Mouse (Mus musculus) midbrain, embryonic 12.5 days (tissue): ENCODE data around the gene Nr2f6. TPM values are rescaled to one million over a fixed set of nuclear protein-coding genes. Genes with fewer than 3 reads are reported as not detected.

Experiments used
- ATAC-seq: fragments of 200-750 bp; cut with Nextera tagmentation; 2 replicates; pipeline ENCODE4 v1.8.0; 2017; ENCODE audit warnings: low read depth, moderate TSS enrichment, moderate library complexity; ENCODE audit not compliant: low FRiP score
- H3K27ac ChIP-seq: fragments of 300-500 bp; sonication (generic); replicated peaks from 2 replicates; pipeline ENCODE4 v1.5.1; 2016; ENCODE audit warnings: mild to moderate bottlenecking
- H3K27me3 ChIP-seq: fragments of 300-500 bp; sonication (generic); 2 replicates; pipeline ENCODE4 v1.6.1; 2016; ENCODE audit warnings: mild to moderate bottlenecking
- H3K36me3 ChIP-seq: fragments of 300-500 bp; sonication (generic); 2 replicates; pipeline ENCODE4 v1.6.1; 2016
- H3K4me1 ChIP-seq: fragments of 300-500 bp; sonication (generic); 2 replicates; pipeline ENCODE4 v1.6.1; 2016
- H3K4me2 ChIP-seq: fragments of 300-500 bp; sonication (generic); replicated peaks from 2 replicates; pipeline ENCODE4 v1.6.1; 2016; ENCODE audit warnings: mild to moderate bottlenecking, moderate library complexity
- H3K4me3 ChIP-seq: fragments of 300-500 bp; sonication (generic); 2 replicates; pipeline ENCODE4 v1.5.1; 2016; ENCODE audit warnings: mild to moderate bottlenecking
- H3K9ac ChIP-seq: fragments of 300-500 bp; sonication (generic); replicated peaks from 2 replicates; pipeline ENCODE4 v1.6.1; 2016; ENCODE audit warnings: mild to moderate bottlenecking, moderate library complexity
- H3K9me3 ChIP-seq: fragments of 300-500 bp; sonication (generic); 2 replicates; pipeline ENCODE4 v1.6.1; 2016; ENCODE audit warnings: mild to moderate bottlenecking
- WGBS: fragments of 180-500 bp; shearing (Covaris S2); methylation state at CpG from one replicate; pipeline ENCODE4 v1.1.7; 2016; 5-methylcytosine and 5-hydroxymethylcytosine counted together
- polyA plus RNA-seq: library from polyadenylated mRNA; unstranded; fragments of >200 nt; fragmentation: Nextera tagmentation; extraction: Ambion mirVana; gene quantifications from 2 replicates; pipeline ENCODE4 v1.2.1, GENCODE M21; 2016

The Nr2f6 gene
- polyA plus RNA-seq, 1 experiment from 2014 or later: 58.5 TPM

DNA sequence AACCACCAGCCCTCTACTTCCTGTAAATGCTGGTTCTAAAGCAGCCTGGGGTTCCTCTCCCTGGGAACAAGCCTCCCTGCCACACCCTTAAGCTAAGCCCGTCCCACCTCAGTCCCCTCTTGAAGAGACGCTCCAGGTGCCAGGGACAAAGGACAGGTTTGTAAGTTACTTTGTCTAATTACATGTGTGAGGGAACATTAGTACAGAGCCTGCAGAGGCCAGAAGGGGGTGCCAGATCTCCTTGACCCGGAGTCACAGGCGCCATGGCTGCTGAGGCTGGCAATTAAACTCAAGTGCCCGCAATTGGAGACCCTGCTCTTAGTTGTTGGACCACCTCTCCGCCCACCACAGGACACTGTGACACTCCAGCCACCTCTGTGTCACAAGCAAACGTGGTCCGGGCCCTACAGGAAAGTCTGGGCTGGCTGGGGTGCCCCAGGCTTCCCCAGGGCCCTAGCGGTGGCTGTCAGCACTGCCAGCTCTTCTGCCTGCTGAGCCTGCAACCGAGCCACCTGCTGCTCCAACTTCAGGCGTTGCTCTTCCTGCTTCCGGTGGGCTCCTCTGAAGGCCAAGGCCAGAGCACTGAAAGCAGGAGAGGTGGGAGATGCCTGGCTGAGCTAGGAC is 3.6 kb upstream of the Nr2f6 start:
- 72% methylated on average over 12 of the region's 12 CpGs for WGBS
- Histone ChIP-seq H3K4me2 (no peak overlapping the region), H3K36me3 (no peaks in the 10 kb centered on the region), H3K4me1 (peaks cover 29% of the 10 kb centered on the region), H3K4me3 (no peak overlapping the region), H3K27me3 (peaks cover 6% of the 10 kb centered on the region; the same call in 1 of the 2 replicates), H3K9me3 (no peaks in the 10 kb centered on the region), H3K9ac (no peak overlapping the region), H3K27ac (no peak overlapping the region)
- ATAC-seq: no peak

DNA sequence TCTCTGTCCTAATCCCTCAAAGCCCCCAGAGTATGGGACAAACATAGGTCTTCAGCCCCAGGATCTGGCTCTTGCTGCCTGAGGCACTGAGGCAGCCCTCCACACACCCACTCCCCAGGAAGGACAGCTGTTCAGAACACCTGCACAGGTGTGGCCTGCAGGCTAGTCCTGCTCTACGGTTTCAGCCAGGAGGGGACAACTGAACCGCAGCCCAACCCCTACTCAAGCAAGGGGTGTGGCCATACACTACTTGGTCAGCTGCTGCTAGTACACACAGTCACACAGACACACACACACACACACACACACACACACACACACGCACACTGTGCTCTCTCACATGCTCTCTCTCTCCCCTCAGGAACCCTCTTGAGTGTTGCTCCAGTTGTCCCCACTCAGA is 2.1 kb upstream of the Nr2f6 start:
- Histone ChIP-seq H3K9me3 (no peaks in the 10 kb centered on the region), H3K4me1 (peaks cover 44% of the 10 kb centered on the region), H3K4me2 (no peak overlapping the region), H3K9ac (no peak overlapping the region), H3K27me3 (peaks cover 6% of the 10 kb centered on the region; the same call in 1 of the 2 replicates), H3K27ac (no peak overlapping the region), H3K36me3 (no peaks in the 10 kb centered on the region), H3K4me3 (no peak overlapping the region)
- ATAC-seq: no peak
- 42% methylated on average over 3 of the region's 3 CpGs for WGBS

DNA sequence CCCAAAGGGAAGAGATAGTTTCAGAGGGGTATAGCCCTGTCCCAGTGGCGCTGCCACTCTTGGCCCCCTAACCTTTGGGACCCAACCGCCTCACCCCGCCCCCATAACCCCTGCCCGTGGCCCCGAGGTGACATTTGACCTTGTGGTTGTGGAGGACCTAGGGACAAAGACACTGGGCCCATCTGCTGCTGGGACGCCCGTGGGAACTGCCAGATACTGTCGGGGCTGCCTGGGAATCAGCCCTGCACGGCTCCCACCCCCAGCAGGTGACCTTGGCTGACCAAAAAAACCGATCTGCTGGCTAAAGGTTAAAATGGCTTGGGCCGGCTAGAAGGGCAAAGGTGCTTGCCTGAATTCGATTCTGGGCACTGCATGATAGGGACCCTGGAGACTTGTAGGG is 1.6 kb upstream of the Nr2f6 start:
- Histone ChIP-seq H3K4me2 (no peak overlapping the region), H3K9ac (no peak overlapping the region), H3K27ac (peak overlapping the region; percentile 92), H3K9me3 (no peaks in the 10 kb centered on the region), H3K4me3 (no peak overlapping the region), H3K4me1 (peaks cover 47% of the 10 kb centered on the region), H3K36me3 (no peaks in the 10 kb centered on the region), H3K27me3 (peaks cover 6% of the 10 kb centered on the region; the same call in 1 of the 2 replicates)
- no peak for ATAC-seq
- WGBS: 9% methylated on average over 12 of the region's 12 CpGs

DNA sequence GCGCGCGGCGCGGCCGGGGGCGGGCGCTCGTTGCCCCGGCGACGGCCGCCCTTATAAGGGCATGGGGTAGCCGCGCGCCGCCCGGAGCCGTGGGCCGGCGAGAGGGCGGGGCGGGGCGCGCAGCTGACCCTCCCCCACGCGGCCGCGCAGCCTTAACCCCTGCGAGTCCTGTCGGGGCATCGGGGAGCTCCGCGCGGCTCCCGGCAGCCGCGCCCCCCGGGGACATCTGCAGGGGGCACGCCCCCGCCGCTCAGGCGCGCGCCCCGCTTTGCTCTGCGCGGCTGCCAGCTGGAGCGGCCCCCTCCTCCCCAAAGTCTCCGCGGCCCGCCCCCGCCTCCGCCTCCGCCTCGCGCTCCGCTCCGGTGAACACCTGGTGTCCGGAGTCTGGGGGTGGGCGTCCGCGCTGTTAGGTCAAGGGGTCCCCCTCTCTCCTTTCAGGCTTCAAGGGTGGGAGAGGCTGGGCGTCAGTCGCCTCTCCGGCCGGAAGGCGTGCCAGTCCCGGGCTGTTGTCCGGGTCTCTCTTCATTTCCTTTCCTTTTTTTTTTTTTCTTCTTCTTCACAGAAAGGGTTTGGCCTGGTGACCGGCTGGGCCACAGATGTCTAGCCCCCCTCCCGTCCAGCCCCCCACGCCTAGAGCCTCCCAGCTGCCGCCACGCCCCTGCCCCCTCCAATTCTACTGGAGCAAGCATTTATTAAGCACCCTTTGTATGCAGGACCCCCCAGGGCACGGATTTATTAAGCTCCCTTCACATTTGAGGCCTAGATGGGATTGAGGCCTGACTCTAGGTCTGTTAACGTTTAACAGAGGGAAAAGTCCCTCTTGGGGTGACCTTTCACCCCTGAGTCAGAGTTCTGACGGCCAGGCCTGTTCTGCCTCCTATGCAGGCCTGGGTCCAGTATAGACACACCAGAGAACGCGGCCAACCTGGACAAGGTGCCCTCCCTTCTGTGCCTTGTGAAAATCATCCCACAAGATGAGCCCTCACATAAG is 506 bp upstream of the Nr2f6 start:
- peaks cover 47% of the 10 kb centered on the region for H3K4me1 ChIP-seq
- H3K36me3 ChIP-seq: peaks cover 4% of the 10 kb centered on the region; the same call in 1 of the 2 replicates
- H3K4me2 ChIP-seq: peak overlapping the region; percentile 98
- ATAC-seq: peak; percentile 89
- H3K4me3 ChIP-seq: peak overlapping the region; percentile 84
- no peaks in the 10 kb centered on the region for H3K9me3 ChIP-seq
- peaks cover 12% of the 10 kb centered on the region for H3K27me3 ChIP-seq
- WGBS: under 1% methylated on average over 69 of the region's 80 CpGs
- peak overlapping the region; percentile 87 for H3K9ac ChIP-seq
- peak overlapping the region; percentile 92 for H3K27ac ChIP-seq

DNA sequence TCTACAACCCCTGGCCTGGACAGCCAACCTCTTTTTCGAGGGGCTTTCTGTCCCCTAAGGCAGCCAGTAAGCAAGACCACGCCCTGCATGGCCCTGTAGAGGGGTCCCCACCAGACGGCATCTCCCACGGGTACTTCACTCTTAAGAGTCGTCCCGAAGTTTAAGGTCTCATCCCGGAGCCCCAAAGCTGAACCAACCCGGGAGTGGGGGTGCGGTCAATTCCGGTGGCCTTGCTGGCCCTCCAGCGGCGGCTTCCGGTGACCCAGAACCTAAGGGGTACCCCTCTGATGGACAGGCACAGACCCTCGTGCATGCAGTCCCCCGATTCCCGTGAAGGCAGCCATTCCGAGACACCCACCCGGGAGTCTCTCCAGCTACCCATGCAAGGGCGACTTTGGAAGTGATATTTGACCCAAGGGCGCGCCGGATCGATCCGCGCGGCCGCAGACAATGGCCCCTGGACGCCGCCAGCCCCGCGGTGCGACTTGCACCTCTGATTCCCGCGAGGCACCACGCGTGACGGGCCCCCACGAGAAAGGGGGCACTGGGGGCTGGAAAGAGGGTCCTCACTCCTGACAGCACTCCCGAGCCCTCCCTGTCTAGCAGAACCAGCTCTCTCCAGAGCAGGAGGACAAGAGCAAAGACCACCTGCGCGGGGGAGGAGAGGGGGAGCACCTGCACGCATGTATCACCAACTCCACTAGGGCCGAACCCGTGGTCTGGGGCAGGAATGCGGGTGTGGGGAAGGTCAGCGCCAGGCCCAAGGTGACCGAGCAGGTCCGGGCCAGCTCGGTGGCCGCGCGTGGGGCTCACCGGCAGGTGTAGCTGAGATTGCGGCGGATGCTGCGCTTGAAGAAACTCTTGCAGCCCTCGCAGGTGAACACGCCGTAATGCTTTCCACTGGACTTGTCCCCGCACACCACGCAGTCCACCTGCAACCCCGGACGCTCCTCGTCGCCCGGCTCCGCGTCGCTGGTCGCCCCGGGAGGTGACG is 1.3 kb downstream of the Nr2f6 start:
- Histone ChIP-seq H3K4me1 (peaks cover 64% of the 10 kb centered on the region), H3K36me3 (peaks cover 7% of the 10 kb centered on the region), H3K27ac (peak overlapping the region; percentile 92), H3K9me3 (no peaks in the 10 kb centered on the region), H3K27me3 (peaks cover 24% of the 10 kb centered on the region), H3K4me3 (peak overlapping the region; percentile 84), H3K4me2 (peak overlapping the region; percentile 98), H3K9ac (peak overlapping the region; percentile 87)
- 1% methylated on average over 72 of the region's 72 CpGs for WGBS
- no peak for ATAC-seq

DNA sequence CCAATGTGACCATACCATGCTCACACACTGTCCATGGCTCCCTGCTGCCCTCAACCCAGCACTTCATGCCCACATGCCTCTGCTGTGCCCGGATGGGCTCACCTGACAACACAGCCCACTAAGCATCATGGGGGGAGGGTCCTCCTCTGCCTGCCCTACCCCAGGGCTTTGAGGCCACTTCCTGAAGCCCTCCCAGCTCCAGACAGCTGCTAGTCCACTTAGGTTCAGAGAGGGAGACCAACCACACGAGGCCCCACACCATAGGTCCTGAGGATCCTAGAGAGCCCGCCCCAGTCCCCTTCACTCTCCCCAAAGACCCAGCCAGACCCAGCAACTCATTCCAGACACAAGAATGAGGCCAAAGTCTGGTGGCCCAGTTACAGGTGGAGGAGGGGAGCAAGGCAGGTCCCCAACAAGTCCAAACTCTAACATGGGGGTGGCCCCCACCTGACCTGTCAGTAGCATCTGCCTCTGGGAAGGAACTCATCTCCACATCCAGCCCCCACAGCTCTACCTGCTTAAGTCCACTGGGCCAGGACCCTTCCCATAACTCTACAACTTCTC is 2.2 kb downstream of the Nr2f6 start:
- H3K9me3 ChIP-seq: no peaks in the 10 kb centered on the region
- 38% methylated on average over 3 of the region's 3 CpGs for WGBS
- peaks cover 70% of the 10 kb centered on the region for H3K4me1 ChIP-seq
- peak overlapping the region; percentile 84 for H3K4me3 ChIP-seq
- peaks cover 15% of the 10 kb centered on the region for H3K36me3 ChIP-seq
- peak overlapping the region; percentile 87 for H3K9ac ChIP-seq
- ATAC-seq: no peak
- H3K27me3 ChIP-seq: peaks cover 24% of the 10 kb centered on the region
- peak overlapping the region; percentile 61 for H3K27ac ChIP-seq
- peak overlapping the region; percentile 98 for H3K4me2 ChIP-seq

DNA sequence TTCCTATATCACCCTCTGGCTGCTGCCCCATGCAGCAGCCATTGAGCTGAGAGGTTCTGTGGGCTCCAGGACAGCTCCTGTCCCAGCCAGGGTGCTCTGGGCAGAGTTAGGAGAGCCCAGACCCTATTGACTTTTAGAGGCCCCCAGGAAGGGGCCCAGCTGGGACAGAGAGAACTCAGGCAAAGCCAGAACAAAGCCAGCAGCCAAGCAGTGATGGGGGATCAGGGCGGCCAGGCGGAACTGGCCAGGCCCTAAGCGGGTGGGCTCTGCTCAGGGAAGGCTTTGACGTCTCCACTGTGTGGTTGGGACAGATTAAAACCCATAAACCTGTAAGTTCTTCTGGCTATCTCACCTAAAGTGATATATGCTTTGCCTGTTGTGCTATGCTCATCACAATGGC is 2.8 kb downstream of the Nr2f6 start:
- Histone ChIP-seq H3K27me3 (peaks cover 24% of the 10 kb centered on the region), H3K9ac (peak overlapping the region; percentile 87), H3K4me1 (peaks cover 70% of the 10 kb centered on the region), H3K4me2 (peak overlapping the region; percentile 98), H3K4me3 (peak overlapping the region; percentile 84), H3K36me3 (peaks cover 21% of the 10 kb centered on the region), H3K9me3 (no peaks in the 10 kb centered on the region), H3K27ac (peak overlapping the region; percentile 61)
- ATAC-seq: no peak
- 16% methylated on average over 4 of the region's 4 CpGs for WGBS

DNA sequence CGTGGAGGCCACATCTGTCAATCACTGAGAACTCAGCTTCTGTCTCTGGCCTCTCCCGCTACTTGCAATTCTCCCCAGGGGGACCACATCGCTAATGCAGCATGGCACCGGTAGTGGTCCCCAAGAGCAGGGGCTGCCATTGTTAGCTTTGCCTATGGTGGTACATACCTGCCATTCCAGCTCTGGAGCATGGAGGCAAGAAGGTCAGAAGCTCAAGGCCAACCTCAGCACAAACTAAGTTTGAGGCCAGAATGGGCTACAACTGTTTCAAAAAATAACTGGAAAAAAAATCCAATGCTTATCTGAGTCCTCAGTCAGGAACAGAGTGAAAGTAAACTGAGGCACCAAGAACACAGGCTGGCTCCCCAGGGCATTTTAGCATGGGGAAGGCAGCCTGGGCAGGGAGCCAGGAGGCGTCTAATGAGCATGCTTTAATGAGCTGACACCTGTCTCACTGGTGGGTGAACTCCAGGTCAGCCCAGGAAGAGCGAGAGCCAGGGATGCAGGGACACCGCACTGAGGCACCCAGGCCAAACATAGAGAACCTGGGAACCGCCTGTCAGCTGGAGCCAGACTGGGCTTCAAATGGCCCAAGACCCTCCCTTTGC is 5.2 kb downstream of the Nr2f6 start:
- Histone ChIP-seq H3K4me2 (peak overlapping the region; percentile 56), H3K27ac (peak overlapping the region; percentile 68; the same call in 1 of the 2 replicates), H3K4me1 (peaks cover 52% of the 10 kb centered on the region), H3K27me3 (peaks cover 24% of the 10 kb centered on the region), H3K9me3 (no peaks in the 10 kb centered on the region), H3K36me3 (peaks cover 31% of the 10 kb centered on the region), H3K9ac (no peak overlapping the region; the same call in 1 of the 2 replicates), H3K4me3 (peak overlapping the region; percentile 38)
- ATAC-seq: no peak
- 40% methylated on average over 8 of the region's 8 CpGs for WGBS

DNA sequence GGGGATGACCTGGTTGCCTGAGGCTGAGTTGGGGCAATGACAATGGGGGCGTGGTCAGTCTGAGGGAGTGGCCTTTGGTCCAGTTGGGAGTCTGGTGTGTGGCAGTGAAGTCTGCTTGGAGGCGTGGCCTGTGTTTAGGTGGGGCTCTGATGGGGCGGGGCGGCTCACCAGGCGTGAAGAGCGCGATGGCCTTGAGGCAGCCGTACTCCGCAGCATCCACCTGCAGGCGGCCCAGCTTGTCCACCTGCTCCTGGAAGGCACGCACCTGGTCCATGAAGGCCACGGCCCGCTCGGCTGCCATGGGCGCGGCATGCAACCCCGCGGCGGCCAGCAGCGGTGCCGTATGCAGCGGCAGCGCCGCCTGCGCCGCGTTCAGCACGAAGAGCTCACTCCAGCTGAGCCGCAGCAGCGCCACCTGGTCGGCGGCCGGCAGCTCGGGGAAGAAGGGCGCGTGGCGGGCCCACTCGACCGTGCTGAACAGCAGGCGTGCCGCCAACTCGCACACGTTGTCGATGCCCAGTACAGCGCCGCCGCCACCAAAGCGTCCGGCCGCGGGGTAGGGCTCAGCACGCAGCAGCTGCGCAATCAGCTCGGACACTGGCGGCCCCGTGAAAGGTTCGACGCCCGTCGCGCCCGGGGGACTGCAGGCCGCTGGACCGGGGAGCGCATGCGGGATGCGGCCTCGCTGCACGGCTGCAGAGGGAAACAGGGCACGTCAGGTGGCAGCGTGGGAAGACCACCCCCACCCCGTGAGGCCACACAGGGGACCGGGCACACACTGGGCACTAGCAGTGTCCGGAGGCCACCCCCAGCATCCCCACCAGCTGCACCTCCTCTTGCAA is 6.0 kb downstream of the Nr2f6 start:
- ATAC-seq: peak; percentile 3
- Histone ChIP-seq H3K9me3 (no peaks in the 10 kb centered on the region), H3K4me2 (peak overlapping the region; percentile 56), H3K9ac (peak overlapping the region; percentile 59), H3K27me3 (peaks cover 21% of the 10 kb centered on the region), H3K4me3 (peak overlapping the region; percentile 38), H3K36me3 (peaks cover 31% of the 10 kb centered on the region), H3K4me1 (peaks cover 46% of the 10 kb centered on the region), H3K27ac (peak overlapping the region; percentile 68)
- 6% methylated on average over 74 of the region's 74 CpGs for WGBS

DNA sequence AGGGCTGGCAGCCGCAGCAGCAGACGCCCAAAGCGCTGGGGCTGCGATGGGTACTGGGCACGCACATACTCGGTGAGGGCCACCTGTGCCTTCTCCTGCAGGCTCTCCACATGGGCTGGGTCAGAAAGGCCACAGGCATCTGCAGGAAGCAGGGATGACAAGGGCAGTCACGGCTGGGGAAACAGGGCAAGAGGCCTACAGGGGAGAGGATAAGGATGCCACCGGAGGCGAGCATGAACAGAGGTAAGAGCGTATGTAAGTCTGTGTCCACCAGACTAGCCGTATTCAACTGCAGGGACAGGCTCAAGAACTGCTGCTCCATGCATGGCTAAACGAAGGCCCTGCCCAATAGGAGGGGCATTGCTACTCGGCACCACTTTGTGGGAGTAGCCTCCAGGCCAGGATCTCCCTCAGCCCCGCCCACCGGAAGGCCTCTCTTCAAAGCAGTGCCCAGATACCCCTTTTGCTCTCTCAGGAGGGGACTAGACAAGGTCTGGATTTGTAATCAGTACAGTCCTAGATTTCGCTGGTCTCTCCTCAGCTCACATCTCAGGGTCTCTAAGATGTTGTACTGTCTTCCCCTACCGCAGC is 7.0 kb downstream of the Nr2f6 start:
- H3K4me3 ChIP-seq: no peak overlapping the region
- peaks cover 34% of the 10 kb centered on the region for H3K36me3 ChIP-seq

More for the DNA sequence above, 7.0 kb downstream of the Nr2f6 start:
- Histone ChIP-seq H3K9ac (no peak overlapping the region), H3K27me3 (peaks cover 18% of the 10 kb centered on the region), H3K27ac (no peak overlapping the region), H3K9me3 (no peaks in the 10 kb centered on the region), H3K4me1 (peaks cover 42% of the 10 kb centered on the region), H3K4me2 (no peak overlapping the region)
- 79% methylated on average over 17 of the region's 17 CpGs for WGBS
- ATAC-seq: no peak
